Mouse (Mus musculus) midbrain, embryonic 11.5 days (tissue): ENCODE measurements around the gene Prps1. TPM values are rescaled to one million over a fixed set of nuclear protein-coding genes. Genes with fewer than 3 reads are reported as not detected.
"Not testable (repeated sequence)": the region's sequence is repeated elsewhere in the genome, so short reads cannot be mapped to it uniquely, and the experiment has no call there.

Experiments used
- ATAC-seq: fragments of 200-750 bp; cut with Nextera tagmentation; 2 replicates; pipeline ENCODE4 v1.8.0; 2017; ENCODE audit warnings: moderate TSS enrichment, moderate library complexity; ENCODE audit not compliant: low FRiP score
- DNase-seq: peaks from one replicate; pipeline ENCODE4 v3.0.0; 2015; ENCODE audit warnings: low spot score; ENCODE audit errors: missing footprints
- H3K27ac ChIP-seq: fragments of 300-500 bp; sonication (generic); 2 replicates; pipeline ENCODE4 v1.5.1; 2014; ENCODE audit warnings: low read depth, low read length
- H3K27me3 ChIP-seq: fragments of 300-500 bp; sonication (generic); 2 replicates; pipeline ENCODE4 v1.6.1; 2014; ENCODE audit warnings: mild to moderate bottlenecking, low read length, moderate library complexity, mixed read lengths; ENCODE audit not compliant: control insufficient read depth, insufficient read depth
- H3K36me3 ChIP-seq: fragments of 300-500 bp; sonication (generic); 2 replicates; pipeline ENCODE4 v1.6.1; 2014; ENCODE audit warnings: mild to moderate bottlenecking, low read length, moderate library complexity, mixed read lengths; ENCODE audit not compliant: control insufficient read depth, insufficient read depth
- H3K4me1 ChIP-seq: fragments of 300-500 bp; sonication (generic); 2 replicates; pipeline ENCODE4 v1.6.1; 2014; ENCODE audit warnings: low read length; ENCODE audit not compliant: control insufficient read depth, insufficient read depth
- H3K4me2 ChIP-seq: fragments of 300-500 bp; sonication (generic); 2 replicates; pipeline ENCODE4 v1.6.1; 2014; ENCODE audit warnings: mild to moderate bottlenecking, moderate library complexity
- H3K4me3 ChIP-seq: fragments of 300-500 bp; sonication (generic); 2 replicates; pipeline ENCODE4 v1.5.1; 2014; ENCODE audit warnings: low read depth, low read length
- H3K9ac ChIP-seq: fragments of 300-500 bp; sonication (generic); 2 replicates; pipeline ENCODE4 v1.6.1; 2014; ENCODE audit warnings: low read length
- H3K9me3 ChIP-seq: fragments of 300-500 bp; sonication (generic); 2 replicates; pipeline ENCODE4 v1.6.1; 2016; ENCODE audit warnings: low read length; ENCODE audit not compliant: control insufficient read depth
- WGBS: fragments of 180-500 bp; shearing (Covaris S2); extraction: QIAGEN DNeasy Blood & Tissue Kit; methylation state at CpG from one replicate; pipeline ENCODE4 v1.1.7; 2014; 5-methylcytosine and 5-hydroxymethylcytosine counted together
- polyA plus RNA-seq: library from polyadenylated mRNA; unstranded; fragments of >200 nt; fragmentation: Nextera tagmentation; extraction: Ambion mirVana; gene quantifications from 2 replicates; pipeline ENCODE4 v1.2.1, GENCODE M21; 2014

Prps1 gene
- polyA plus RNA-seq, 1 experiment from 2014 or later, result 83.0 TPM

GRCm38 (mm10) chrX:140491884-140492571 lies 35.6 kb downstream of the Prps1 start:
- DNase-seq (no peak), ATAC-seq (no peak)
- 58% methylated on average over 10 of the region's 10 CpGs for WGBS

GRCm38 (mm10) chrX:140493527-140494029 lies 37.2 kb downstream of the Prps1 start:
- H3K27ac ChIP-seq, result no peak overlapping the region
- 67% methylated on average over 7 of the region's 7 CpGs for WGBS
- no peak overlapping the region for H3K9ac ChIP-seq
- H3K4me1 ChIP-seq, result no peaks in the 10 kb centered on the region
- no peaks in the 10 kb centered on the region for H3K36me3 ChIP-seq
- ATAC-seq, result no peak
- DNase-seq, result no peak
- H3K9me3 ChIP-seq, result no peaks in the 10 kb centered on the region
- H3K4me3 ChIP-seq, result no peak overlapping the region
- H3K27me3 ChIP-seq, result peaks cover 5% of the 10 kb centered on the region; the same call in 1 of the 2 replicates
- H3K4me2 ChIP-seq, result no peak overlapping the region

More at GRCm38 (mm10) chrX:140491884-140492571, 35.6 kb downstream of the Prps1 start:
- Histone ChIP-seq H3K27ac (no peak overlapping the region), H3K36me3 (no peaks in the 10 kb centered on the region), H3K4me3 (no peak overlapping the region), H3K4me1 (no peaks in the 10 kb centered on the region), H3K4me2 (no peak overlapping the region), H3K9me3 (no peaks in the 10 kb centered on the region), H3K9ac (no peak overlapping the region), H3K27me3 (peaks cover 5% of the 10 kb centered on the region; the same call in 1 of the 2 replicates)

- WGBS, result 86% methylated on average over 6 of the region's 6 CpGs
- DNase-seq, result no peak
- no peak overlapping the region for H3K4me3 ChIP-seq
- no peaks in the 10 kb centered on the region for H3K4me1 ChIP-seq
- no peak overlapping the region for H3K9ac ChIP-seq
- H3K27me3 ChIP-seq, result peaks cover 5% of the 10 kb centered on the region; the same call in 1 of the 2 replicates
- no peak for ATAC-seq
- no peaks in the 10 kb centered on the region for H3K36me3 ChIP-seq
- H3K4me2 ChIP-seq, result no peak overlapping the region
- H3K27ac ChIP-seq, result no peak overlapping the region
- no peaks in the 10 kb centered on the region for H3K9me3 ChIP-seq
Measured at GRCm38 (mm10) chrX:140494170-140494569, 37.8 kb downstream of the Prps1 start.

- H3K4me1 ChIP-seq, H3K4me3 ChIP-seq, H3K4me2 ChIP-seq, H3K27me3 ChIP-seq, H3K27ac ChIP-seq, H3K9me3 ChIP-seq, ATAC-seq, H3K36me3 ChIP-seq, H3K9ac ChIP-seq: not testable (repeated sequence)
- DNase-seq, result peak; percentile 41
- 70% methylated on average over 4 of the region's 4 CpGs for WGBS
Measured at GRCm38 (mm10) chrX:140498431-140498830, 42.0 kb downstream of the Prps1 start.

- peak; percentile 66 for DNase-seq
- Histone ChIP-seq H3K4me3 (no peak overlapping the region), H3K27ac (no peak overlapping the region), H3K9ac (no peak overlapping the region), H3K4me1 (no peaks in the 10 kb centered on the region), H3K27me3 (peaks cover 5% of the 10 kb centered on the region; the same call in 1 of the 2 replicates), H3K4me2 (no peak overlapping the region), H3K9me3 (no peaks in the 10 kb centered on the region), H3K36me3 (no peaks in the 10 kb centered on the region)
- no peak for ATAC-seq
- 83% methylated on average over 5 of the region's 5 CpGs for WGBS
Measured at GRCm38 (mm10) chrX:140500306-140500705, 43.9 kb downstream of the Prps1 start.

- ATAC-seq (no peak), DNase-seq (no peak)
- Histone ChIP-seq H3K4me3 (no peak overlapping the region), H3K9ac (no peak overlapping the region), H3K4me2 (no peak overlapping the region), H3K36me3 (no peaks in the 10 kb centered on the region), H3K27ac (no peak overlapping the region), H3K9me3 (no peaks in the 10 kb centered on the region), H3K4me1 (peaks cover 7% of the 10 kb centered on the region; the same call in 1 of the 2 replicates), H3K27me3 (peaks cover 5% of the 10 kb centered on the region; the same call in 1 of the 2 replicates)
- 72% methylated on average over 7 of the region's 9 CpGs for WGBS
Measured at GRCm38 (mm10) chrX:140501401-140502301, 45.2 kb downstream of the Prps1 start.

- Histone ChIP-seq H3K4me1 (peaks cover 7% of the 10 kb centered on the region; the same call in 1 of the 2 replicates), H3K9ac (no peak overlapping the region), H3K4me2 (no peak overlapping the region), H3K9me3 (no peaks in the 10 kb centered on the region), H3K27ac (no peak overlapping the region), H3K27me3 (peaks cover 5% of the 10 kb centered on the region; the same call in 1 of the 2 replicates), H3K4me3 (no peak overlapping the region), H3K36me3 (no peaks in the 10 kb centered on the region)
- peak; percentile 94 for DNase-seq
- 25% methylated on average over 7 of the region's 7 CpGs for WGBS
- ATAC-seq, result peak; percentile 71
Measured at GRCm38 (mm10) chrX:140503905-140504304, 47.5 kb downstream of the Prps1 start.

- ATAC-seq, result peak; percentile 82
- no peak for DNase-seq
- no peak overlapping the region for H3K27ac ChIP-seq
- 0 out of 2 replicates have a peak, but pooled peaks cover 5% of the 10 kb centered on the region for H3K27me3 ChIP-seq
- H3K9me3 ChIP-seq, result no peaks in the 10 kb centered on the region
- no peaks in the 10 kb centered on the region for H3K36me3 ChIP-seq
- H3K9ac ChIP-seq, result no peak overlapping the region
- 52% methylated on average over 15 of the region's 15 CpGs for WGBS
- no peak overlapping the region for H3K4me3 ChIP-seq
- H3K4me2 ChIP-seq, result no peak overlapping the region
- H3K4me1 ChIP-seq, result peaks cover 7% of the 10 kb centered on the region; the same call in 1 of the 2 replicates
Measured at GRCm38 (mm10) chrX:140505497-140506238, 49.3 kb downstream of the Prps1 start.
